Mouse (Mus musculus) layer of hippocampus, adult 8-10 months (tissue): ENCODE data around the gene Tiam1. TPM values are rescaled to one million over a fixed set of nuclear protein-coding genes. Genes with fewer than 3 reads are reported as not detected.

Experiments used
- DNase-seq, 2 experiments: peaks; one replicate each; pipeline ENCODE4 v3.0.0; 2022; ENCODE audit warnings: low spot score in 2 of 2
- total RNA-seq, 4 experiments: library from RNA; stranded (reverse); gene quantifications; 2 replicates each; pipeline ENCODE4 v1.2.4; 2022

Tiam1 gene
- total RNA-seq, 4 experiments from 2014 or later = 103 to 125 (median 116) TPM

DNA sequence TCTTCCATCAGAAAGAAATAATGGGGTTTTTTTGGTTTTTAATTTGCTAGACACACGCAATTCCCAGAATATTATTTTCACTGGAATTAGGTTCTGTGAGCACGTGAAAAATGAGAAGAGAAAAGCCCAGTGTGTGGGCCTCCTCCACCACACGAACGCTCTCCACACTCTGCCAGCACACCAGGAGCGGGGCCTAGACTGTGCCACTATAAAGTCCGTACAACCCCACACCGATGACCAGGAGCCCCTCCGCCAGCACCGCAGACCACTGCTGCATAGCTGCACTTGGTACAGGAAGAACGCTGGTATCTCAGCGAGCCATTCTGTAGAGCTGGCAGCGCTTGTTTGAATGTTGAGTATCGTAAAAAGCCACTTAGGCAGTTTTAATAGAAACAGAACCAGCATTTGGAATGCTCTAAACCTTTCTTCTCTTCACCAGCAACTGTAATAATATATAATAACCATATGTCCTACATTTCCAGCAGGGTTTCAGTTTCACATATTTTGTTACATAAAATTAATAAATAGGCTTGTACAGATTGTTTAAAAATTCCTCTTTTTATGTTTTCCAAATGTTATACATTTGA, 136.1 kb downstream of the Tiam1 start:
- DNase-seq = no peak

DNA sequence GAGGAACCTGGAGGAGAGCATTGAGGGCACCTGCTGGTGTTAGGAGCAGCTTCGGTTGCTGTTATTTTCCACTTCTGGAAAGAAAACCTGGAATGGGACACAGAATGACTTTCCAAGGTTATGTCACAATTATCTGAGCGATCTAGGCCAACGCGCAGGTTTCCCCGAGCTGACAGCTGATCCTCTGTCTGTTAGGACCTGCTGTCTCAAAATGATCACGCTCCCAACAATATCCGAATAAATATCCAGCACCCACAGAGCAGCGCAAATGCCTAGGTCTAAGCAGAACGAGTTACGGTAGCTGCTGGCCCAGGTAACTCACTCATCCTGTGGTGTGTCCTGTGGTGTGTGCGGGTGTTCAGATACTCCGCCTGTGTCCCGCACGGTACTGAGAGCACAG, 140.0 kb downstream of the Tiam1 start:
- no peak for DNase-seq

DNA sequence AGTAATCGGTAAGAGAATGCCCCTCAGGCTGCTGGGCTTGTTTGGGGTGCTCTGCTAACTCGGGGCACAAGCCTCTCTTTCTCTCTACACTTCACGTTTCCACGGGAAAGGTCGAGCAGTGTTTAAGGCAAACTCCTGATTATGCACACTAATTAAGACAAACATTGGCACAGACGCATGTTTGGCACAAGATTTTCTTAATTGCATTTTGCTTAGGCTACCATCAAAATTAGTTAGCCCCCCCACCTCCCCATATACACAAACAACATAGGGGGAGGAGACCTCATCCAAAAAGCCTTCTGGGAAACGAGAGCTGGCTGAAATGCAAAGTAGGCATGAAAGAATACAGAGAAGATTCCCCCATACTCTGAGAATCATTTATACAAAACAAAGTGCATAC, 148.4 kb downstream of the Tiam1 start:
- no peak for DNase-seq

DNA sequence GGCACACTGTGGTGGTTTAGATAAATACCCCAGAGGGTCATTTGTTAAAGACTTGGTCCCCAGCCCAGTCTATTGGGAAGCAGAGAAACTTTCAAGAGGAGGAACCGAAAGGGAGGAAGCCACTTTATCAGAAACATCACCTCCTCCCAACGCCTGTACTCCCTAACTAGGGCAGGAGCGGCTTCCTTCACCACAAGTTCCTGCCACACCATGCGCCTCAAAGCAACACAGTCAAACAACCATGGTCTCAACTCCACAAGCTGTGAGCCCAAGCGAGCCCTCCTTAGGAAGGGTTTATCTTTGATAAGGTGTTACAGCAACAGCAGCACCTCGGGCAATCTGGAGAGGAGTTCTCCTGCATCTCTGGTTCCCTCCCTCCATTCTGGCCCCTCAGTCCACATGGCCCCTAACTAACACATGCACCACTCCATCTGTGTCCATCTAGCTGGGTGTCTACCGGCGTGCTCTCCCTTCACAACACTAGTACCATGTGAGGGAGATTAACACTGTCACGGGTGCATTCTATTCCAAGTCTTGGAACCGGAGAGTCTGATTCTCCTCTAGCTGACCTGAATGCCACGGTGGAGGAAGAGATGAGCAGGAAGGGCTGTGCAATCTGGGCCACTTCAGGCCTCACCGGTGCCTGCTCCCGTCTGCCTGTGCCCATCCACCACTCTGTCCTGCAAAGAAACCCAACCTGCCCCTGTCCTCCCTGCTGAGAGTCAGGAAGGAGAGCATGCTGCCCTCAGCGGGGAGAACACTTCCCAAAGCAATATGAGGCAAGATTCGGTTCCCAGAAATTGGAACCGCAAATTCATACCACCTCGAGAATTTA, 149.4 kb downstream of the Tiam1 start:
- DNase-seq = no peak

DNA sequence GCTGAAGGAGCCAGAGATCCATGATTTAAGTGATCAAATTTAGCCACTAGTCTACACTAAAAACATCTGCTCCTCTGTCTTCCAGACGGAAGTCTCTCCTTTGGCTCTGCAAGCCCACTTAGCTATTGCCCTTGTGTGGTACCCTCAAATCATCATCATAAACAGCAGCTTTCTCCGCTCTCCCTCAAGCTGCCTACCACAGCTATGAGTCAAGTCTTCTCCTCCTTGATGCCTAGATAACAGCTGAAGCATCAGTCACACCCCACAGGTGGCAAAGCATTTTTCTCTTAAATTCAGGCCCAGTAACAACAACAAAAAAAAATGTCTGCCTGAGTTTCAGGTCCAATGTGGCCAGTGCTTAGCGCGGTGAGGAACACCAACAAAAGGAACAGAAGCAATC, 150.1 kb downstream of the Tiam1 start:
- no peak for DNase-seq

DNA sequence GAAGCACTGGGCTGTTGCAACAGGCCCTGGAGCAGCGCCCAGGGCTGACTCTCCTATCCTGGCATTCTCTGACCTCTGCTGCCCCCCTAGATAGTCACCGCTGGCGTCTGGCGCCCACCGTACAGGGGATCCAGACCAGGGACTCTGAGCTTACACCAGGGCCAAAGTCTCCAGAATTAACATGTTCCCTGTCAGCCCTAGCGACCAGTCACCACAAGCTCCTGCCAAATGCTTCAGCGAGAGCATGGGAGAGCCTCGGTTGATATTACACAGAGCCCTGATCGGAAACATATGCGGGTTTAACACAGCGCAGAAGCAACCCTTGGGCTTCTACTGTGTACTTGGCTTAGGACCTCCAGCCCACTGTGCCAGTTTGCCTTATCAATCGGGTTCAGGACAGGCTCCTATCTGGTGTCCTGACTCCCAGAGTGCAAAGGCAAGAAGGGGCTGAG, 151.8 kb downstream of the Tiam1 start:
- DNase-seq = no peak

DNA sequence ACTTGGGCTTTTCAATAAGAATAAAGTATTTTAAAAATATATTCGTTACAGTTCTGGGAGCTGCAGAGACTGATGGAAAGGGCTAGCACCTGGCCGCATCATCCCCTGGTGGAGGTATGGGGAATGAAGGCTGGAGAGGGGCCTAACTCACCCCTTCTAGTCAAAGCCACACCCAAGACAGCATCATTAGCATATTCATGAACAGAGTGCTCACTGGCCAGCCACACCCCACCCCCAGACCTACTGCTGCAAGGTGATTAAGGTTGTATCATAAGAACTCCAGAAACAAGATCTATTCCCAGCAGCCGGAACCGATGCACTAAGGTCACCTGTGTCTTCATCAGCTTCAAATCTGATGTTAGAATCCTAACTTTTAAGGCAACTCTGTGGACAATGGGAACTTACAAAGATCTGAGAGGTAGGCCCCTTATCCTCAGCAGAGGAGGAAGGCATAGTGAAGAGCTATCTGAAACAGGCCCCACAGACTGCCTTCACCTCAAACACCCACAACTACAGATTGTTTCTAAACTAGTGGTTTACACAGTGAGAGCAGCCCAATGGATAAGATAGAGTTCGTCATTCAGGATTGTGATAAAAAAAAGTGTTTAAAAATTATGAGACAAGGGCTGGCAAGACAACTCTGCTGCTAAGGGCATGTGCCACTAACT, 153.1 kb downstream of the Tiam1 start:
- no peak for DNase-seq

DNA sequence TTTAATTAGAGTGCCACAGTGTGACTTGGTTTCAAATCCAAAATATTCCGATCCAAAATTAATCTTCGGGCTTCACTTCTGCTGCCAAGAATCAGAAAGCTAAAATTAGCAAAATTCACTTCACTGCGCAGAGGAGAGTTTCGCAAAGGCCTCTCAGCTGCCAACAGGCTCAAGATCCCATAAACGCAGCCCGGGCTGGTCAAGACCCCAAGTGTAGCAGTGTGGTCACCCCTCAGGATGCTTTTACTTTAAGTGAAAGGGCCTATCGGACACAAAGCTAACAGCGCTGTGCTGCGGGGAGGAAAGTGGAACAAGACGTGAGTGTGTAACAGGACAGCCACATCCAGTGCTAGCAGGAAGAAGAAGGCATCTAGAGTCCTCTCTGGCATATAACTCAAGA, 153.8 kb downstream of the Tiam1 start:
- no peak for DNase-seq

DNA sequence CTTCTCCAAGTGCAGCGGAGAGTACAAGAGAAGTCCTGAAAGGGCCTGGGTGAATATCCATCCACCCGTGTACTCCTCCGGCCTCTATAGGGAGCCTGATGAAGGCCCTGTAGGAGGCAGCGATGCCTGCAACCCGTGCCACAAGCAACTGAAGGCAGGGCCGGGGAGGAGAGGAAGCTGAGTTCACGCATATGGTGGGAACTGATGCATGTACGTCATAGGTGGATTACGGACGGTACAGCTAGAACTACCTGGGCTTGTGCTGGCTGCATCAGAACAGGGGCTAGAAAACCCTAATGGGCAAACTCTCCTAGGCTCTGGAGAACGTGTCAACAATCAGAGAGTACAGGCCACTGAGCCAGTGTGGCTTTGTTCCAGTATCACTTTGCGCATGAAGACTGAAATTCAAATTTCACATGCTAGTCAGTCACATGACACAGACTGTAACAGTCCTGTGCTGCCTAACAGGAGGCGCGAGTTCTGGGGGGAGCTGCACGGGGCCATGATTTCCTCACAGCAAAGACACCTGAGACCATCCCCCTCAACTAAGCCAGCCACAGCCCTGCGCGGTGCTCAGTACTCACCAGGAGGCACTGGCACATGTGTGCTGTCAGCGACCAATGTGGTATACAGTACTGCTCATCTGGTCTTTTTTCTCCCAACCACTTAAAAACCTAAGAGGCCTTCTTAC, 156.8 kb downstream of the Tiam1 start:
- DNase-seq = no peak

DNA sequence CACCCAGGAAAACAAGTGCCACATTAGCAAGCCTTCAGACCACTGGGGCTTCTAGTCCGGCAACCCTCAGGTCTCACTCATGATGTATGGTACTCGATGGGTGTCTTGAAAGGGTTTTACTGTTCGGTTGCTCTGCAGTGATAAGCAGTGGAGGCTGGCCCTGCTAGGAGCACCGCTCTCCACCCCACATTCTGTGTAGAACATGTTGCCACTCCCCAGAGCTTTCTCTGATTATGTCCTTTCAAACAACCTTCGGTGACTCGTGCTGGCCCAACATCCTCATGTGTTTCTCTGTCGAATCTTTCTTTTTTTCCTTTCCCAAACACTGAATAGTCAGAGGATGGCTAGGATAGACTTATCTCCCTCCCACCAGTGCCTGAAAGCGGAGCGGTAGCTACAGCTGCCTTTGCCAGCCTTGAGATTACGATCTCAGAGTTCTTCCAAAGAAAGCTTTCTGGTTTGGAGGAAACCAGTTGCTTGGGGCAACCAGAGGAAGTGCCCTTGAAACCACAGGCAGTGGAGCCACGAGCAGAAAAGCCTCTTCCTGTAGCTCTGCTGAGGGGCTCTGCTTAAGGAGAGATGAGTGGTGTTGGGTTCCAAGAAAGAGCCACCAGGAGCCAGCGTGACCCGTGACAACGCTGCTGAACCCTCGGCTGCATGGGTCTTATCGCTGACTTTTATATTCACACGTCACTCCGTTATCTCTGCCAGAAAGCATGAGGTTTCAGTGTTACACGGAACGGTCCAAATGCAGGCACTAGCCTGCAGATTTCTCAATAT, 157.7 kb downstream of the Tiam1 start:
- no peak for DNase-seq

DNA sequence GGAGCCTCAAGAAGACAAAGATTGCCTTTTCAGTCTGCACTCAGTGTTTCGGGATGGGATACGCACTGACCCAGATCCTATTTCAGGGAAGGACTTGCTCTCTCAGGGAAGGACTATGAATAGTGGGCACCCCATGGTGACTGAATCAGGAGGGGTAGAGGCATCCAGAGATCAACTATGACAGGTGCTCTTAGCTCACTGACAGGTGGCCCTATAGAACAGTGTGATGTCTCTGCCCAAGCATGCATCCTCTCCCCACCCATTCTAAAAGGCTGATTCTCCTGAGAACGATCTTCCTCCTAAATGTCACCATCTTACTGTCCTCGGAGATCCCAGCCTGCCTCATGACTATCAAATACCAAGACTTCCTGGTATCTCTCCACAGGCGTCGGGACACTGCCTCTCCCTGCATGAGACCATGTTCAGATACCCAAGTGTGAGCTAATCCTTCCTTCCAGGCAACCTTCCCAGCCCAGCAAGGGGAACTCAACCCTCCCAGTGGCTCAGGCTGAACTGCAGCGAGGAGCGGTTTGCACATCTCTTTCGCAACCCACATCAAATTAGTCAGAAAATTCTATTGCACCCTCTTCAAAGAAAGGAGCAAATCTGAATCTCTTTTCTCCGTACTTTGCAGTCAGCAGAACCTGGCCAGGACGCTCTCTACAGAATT, 163.4 kb downstream of the Tiam1 start:
- no peak for DNase-seq

DNA sequence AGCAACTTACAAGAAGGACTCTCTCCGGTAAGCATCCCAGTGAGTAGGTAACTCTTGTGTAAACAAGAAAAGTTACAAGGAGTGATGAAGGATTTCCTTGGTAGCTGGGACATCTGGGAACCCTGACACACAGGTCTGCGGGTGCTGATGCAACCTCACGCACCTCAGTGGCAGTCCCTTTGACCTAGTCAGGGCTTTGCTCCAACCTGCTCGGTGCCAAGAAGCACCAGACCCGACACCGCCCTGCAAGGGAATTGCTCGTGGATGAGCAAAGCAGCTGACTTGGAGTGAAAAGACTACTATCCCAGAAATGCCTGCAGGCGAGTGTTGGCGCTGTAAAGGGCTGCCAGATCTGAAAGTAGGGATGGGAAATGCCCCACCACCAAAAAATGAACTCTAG, 168.1 kb downstream of the Tiam1 start:
- DNase-seq = no peak

DNA sequence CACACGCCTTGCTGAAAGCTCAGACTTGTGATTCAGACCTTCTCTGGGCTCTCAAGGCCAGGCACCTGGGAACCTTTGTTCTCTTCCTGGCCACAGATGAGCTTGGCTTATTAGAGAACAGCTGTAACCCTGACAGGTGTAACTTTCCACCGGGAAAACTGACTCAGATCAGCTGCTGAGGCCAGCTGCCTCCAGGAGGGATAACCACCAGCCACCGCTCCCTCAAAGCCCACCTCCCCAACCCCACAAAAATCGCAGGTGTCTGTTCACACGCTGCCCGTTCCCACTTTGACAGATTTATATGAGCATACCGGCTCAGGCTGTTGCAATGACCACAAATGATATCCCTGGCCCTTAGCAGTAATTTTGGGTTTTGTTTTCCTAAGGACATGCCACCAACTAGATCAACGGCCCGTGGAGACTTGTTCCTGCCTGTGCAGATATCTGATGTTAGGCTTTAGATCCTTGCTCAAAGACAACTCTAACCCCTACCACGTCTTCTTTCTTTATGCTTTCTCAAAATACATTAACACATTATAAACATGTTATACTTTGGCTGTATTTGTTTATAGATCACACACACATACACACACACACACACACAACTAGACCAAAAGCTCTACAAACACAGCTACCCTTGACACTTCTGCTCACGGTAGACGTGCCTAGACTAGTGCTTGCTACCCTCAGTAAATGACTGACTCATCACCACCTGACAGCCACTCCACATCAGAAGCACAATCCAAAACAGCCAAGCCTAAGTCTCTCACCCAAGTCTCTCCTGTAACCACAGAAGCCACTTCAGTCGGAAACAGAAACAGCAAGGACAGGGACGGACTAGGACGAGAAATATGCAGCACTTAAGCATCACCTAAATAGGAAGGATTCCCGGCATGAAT, 169.5 kb downstream of the Tiam1 start:
- DNase-seq = no peak

DNA sequence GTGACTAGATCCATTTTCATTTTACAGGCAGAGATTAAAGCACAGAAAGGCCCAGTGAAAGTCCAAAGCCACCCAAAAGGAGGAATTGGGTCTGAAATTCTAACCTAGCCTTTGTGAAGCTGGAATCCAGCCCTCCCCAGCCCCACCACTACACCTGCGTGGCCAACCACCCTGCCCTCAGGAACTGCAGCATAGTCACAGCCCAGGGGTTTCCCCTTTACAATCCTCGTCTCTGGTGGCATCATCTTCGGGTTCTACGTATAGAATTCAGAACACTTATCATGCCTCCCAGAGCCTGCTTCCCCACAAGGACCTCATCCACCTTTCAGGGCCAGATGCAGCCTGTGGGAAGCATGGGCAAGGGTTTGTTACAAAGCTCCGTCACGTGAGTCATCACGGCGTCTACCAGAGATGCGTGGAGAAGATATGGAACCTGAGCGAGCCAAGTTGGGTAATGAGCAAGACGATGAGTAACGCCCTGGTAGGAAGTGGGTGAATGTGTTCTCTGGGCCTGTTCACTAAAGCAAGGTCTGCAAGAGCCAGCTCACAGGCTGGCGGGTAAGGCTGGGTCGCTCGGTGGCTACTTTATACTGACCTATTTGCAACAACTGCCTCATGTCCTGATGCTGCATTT, 170.6 kb downstream of the Tiam1 start:
- no peak for DNase-seq

DNA sequence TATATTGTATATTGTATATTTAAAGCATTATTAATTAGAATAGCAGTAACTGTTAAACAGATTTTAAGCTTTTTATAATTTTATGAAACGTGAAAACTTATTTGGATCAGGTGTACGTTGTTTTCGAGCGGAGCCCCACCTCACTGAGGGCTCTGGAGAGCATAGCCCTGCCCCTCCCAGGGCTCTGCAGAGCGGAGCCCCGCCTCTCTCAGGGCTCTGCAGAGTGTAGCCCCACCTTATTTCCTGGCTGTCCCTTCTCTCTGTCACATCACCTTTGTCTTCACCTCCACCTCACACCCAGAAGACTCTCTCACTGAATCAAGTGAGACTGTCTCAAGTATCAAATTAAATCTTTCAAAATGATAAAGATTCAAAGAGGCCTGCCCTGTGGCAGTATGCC, 171.6 kb downstream of the Tiam1 start:
- no peak for DNase-seq

DNA sequence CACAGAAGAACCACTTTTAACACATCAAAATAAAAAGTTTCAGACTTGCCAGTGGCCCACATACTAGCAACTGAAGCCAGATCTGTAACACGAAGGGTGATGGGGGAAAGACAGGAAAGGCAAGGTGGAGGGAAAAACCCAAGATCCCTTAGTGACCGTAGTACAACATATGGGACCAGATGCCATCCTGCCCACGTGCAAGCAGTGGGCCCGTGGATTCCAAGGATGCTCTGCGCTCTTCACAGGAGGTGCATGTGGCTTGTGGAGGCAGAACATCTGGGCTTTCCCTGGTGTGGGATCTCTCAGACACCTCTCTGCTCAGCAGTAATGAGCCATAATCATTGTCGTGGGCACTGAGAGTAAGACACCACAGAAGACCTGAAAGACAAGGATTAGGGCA, 175.5 kb downstream of the Tiam1 start:
- DNase-seq = peak; percentile 56 to 61

DNA sequence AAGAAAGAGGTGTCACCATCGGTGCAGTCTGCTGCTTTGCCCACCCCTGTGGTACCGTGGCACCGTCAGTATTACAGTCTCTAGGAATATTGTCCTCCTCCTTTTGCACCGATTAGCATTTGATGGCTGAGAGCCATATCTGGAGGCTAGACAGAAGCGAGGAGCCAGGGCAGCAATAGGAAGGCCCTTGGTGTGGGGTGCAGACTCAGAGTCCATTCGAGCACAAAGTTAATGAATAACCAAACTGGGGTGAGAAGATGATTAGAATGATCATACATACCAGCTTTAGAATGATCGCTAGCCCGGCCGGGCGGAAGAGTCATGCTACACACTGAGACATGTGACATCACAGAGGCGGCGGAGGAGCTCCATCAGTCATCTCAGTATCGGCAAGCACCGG, 180.7 kb downstream of the Tiam1 start:
- no peak for DNase-seq

DNA sequence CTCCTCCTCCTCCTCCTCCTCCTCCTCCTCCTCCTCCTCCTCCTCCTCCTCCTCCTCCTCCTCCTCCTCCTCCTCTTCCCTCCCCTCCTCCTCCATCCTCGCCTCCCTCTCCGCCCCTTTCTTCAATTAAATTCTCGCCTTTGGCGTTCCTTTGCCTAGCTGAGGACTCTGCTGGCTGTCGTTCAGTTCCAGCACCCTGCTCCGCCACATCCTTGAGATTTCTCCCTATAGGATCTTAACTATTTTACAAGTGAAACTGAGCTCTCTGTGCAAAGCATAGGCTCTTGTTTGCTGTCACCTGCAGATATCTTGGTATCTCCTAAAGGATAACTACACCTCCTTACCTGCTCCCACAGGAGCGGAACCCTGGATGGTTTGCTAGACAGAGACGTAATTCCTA, 182.7 kb downstream of the Tiam1 start:
- no peak for DNase-seq
